Mouse (Mus musculus) stomach, postnatal 0 days (tissue): Measurements from ENCODE around the gene Pkn2.

ENCODE experiments used
- CTCF ChIP-seq: IDR thresholded peaks from 2 replicates; pipeline ENCODE4 v1.5.1; 2016; ENCODE audit warnings: antibody characterized with exemption, low read depth, mild to moderate bottlenecking, moderate library complexity
- EP300 ChIP-seq: optimal IDR thresholded peaks from 2 replicates; pipeline ENCODE3; 2016; ENCODE audit warnings: antibody characterized with exemption

DNA sequence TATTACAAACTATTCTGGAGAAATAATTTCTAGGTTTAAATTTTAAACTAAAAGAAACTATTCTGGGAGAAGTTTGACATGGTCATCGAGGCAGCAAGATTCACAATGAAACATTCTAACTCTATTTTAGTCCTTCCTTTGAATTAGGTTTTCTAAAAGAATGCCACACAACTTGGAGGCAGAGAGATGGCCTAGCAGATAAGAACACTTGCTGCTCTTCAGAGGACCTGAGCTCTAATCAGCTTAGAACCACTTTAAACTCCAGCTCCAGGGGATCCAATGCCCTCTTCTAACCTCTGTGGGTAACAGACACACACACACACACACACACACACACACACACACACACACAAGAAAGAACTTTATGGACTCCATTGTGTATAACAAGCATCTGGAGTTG is 31.5 kb upstream of the Pkn2 start:
- TF ChIP-seq CTCF (no peak), EP300 (no peak)
